Mouse (Mus musculus) c-Kit-positive CD71-negative TER-119-negative erythroid progenitor cells, embryonic 14.5 days (primary cell): Measurements from ENCODE around the gene Gm49354.

Experiments used
- DNase-seq: peaks from one replicate; pipeline ENCODE4 v3.0.0-alpha.2; 2013; ENCODE audit warnings: low read depth

Gene Gm49354

GRCm38 (mm10) chr13:59710230-59710629 lies 71.8 kb downstream of the Gm49354 start, which contains the start of gene Spata31d1a:
Spata31d1a (minus strand) TSS chr13:59710330.
- no peak for DNase-seq
